Mouse (Mus musculus) left cerebral cortex, postnatal 36 days (tissue): ENCODE measurements around the gene Ap1g1. TPM values are rescaled to one million over a fixed set of nuclear protein-coding genes. Genes with fewer than 3 reads are reported as not detected.
"Not testable (repeated sequence)": the region's sequence is repeated elsewhere in the genome, so short reads cannot be mapped to it uniquely, and the experiment has no call there.

ENCODE experiments used
- DNase-seq, 2 experiments: peaks; one replicate each; pipeline ENCODE4 v3.0.0; 2021 to 2022; ENCODE audit warnings: low spot score in 2 of 2, mixed read lengths in 1 of 2
- intact Hi-C: fragments of 180-260 bp; cut with DNase I; formaldehyde crosslinking; loops from one replicate; pipeline ENCODE4 v1.15.1; 2025
- total RNA-seq, 2 experiments: library from RNA; stranded (reverse); gene quantifications; 2 replicates each; pipeline ENCODE4 v1.2.3; 2021

The Ap1g1 gene
- total RNA-seq: 10 to 100 TPM; 78.5 to 90.3 TPM

GRCm38 (mm10) chr8:109778280-109778977 is at the start of gene Ap1g1:
Ap1g1 (plus strand) TSS chr8:109778554.
- intact Hi-C loops: no loop called here

GRCm38 (mm10) chr8:109731012-109731411 is 47.3 kb upstream of the Ap1g1 start:
- intact Hi-C loops: no loop called here

More at GRCm38 (mm10) chr8:109778280-109778977, at the start of gene Ap1g1:
- peak; percentile 97 to 98 for DNase-seq

GRCm38 (mm10) chr8:109734018-109734417 is 44.3 kb upstream of the Ap1g1 start:
- intact Hi-C loops: no loop called here
- no peak for DNase-seq

More at GRCm38 (mm10) chr8:109731012-109731411, 47.3 kb upstream of the Ap1g1 start:
- DNase-seq: no peak

GRCm38 (mm10) chr8:109736819-109737218 is 41.5 kb upstream of the Ap1g1 start:
- DNase-seq: no peak
- intact Hi-C loops: no loop called here

- intact Hi-C loops: no loop called here
- DNase-seq: peak; percentile 80 to 82
Measured at GRCm38 (mm10) chr8:109737237-109738048, 40.9 kb upstream of the Ap1g1 start, which contains the start of gene Atxn1l. Atxn1l (minus strand) TSS chr8:109737739.

GRCm38 (mm10) chr8:109738049-109738380 is 40.3 kb upstream of the Ap1g1 start:
- no peak for DNase-seq
- intact Hi-C loops: no loop called here

GRCm38 (mm10) chr8:109747468-109748199 is 30.7 kb upstream of the Ap1g1 start:
- DNase-seq: no peak
- intact Hi-C loops: no loop called here

- DNase-seq: no peak
- intact Hi-C loops: no loop called here
Measured at GRCm38 (mm10) chr8:109750274-109750673, 28.1 kb upstream of the Ap1g1 start.

- intact Hi-C loops: no loop called here
- peak in 1 of 2 experiments; percentile 16 for DNase-seq
Measured at GRCm38 (mm10) chr8:109750699-109751098, 27.7 kb upstream of the Ap1g1 start.

- no peak for DNase-seq
- intact Hi-C loops: no loop called here
Measured at GRCm38 (mm10) chr8:109751731-109752485, 26.4 kb upstream of the Ap1g1 start.

- intact Hi-C loops: no loop called here
- DNase-seq: no peak
Measured at GRCm38 (mm10) chr8:109754696-109755095, 23.7 kb upstream of the Ap1g1 start.

GRCm38 (mm10) chr8:109755554-109755953 is 22.8 kb upstream of the Ap1g1 start:
- intact Hi-C loops, DNase-seq: not testable (repeated sequence)

GRCm38 (mm10) chr8:109756849-109757248 is 21.5 kb upstream of the Ap1g1 start:
- DNase-seq: no peak
- intact Hi-C loops: no loop called here

GRCm38 (mm10) chr8:109759426-109759825 is 18.9 kb upstream of the Ap1g1 start:
- intact Hi-C loops: no loop called here
- DNase-seq: no peak

GRCm38 (mm10) chr8:109760221-109760620 is 18.1 kb upstream of the Ap1g1 start:
- DNase-seq: no peak
- intact Hi-C loops: no loop called here

- intact Hi-C loops: no loop called here
Measured at GRCm38 (mm10) chr8:109764031-109764430, 14.3 kb upstream of the Ap1g1 start.

GRCm38 (mm10) chr8:109766081-109766480 is 12.3 kb upstream of the Ap1g1 start:
- intact Hi-C loops: no loop called here
- DNase-seq: no peak

More at GRCm38 (mm10) chr8:109764031-109764430, 14.3 kb upstream of the Ap1g1 start:
- no peak for DNase-seq

- intact Hi-C loops: no loop called here
- DNase-seq: no peak
Measured at GRCm38 (mm10) chr8:109773154-109773553, 5.2 kb upstream of the Ap1g1 start.

GRCm38 (mm10) chr8:109777851-109778250 is 503 bp upstream of the Ap1g1 start:
- no peak for DNase-seq
- intact Hi-C loops: loop anchor here (2.0 kb wide), 1 partner anchor 69 kb away; no protein-coding TSS in a partner anchor
